8 mouse cellular contexts compared by ENCODE assay signal in genomic region chr1:176223196-176223595, GRCm38 (mm10). TPM values are rescaled to one million over a fixed set of nuclear protein-coding genes. Genes with fewer than 3 reads are reported as not detected.
A peak's percentile ranks its signal among the peaks of the same experiment; 100 is the strongest.
DNase-seq lines count a peak whose midpoint lies in the region; ATAC-seq and TF ChIP-seq lines count a peak whose summit lies in the region.

No protein-coding gene starts in this region.

- H3K27ac ChIP-seq in intestine, embryonic 14.5 days (ENCODE audit: low read depth) = no peak overlapping the region
- no peak overlapping the region for H3K27ac ChIP-seq in left cerebral cortex, adult 2 months
- H3K27ac ChIP-seq in midbrain, embryonic 11.5 days (ENCODE audit: low read depth, low read length) = no peak overlapping the region
- no peak overlapping the region for H3K27ac ChIP-seq in small intestine, adult 2 months (ENCODE audit: insufficient read depth, low read depth, low read length)

- H3K9ac ChIP-seq in intestine, embryonic 14.5 days (ENCODE audit: low read length) = no peak overlapping the region
- no peak overlapping the region for H3K9ac ChIP-seq in midbrain, embryonic 11.5 days (ENCODE audit: low read length)

- no peak for ATAC-seq in CD4-positive, CD25-positive, alpha-beta regulatory T cell, adult 4 months
- no peak for ATAC-seq in intestine, embryonic 14.5 days (replicated peaks; ENCODE audit: low FRiP score, low TSS enrichment, low read depth)
- ATAC-seq in midbrain, embryonic 11.5 days (ENCODE audit: low FRiP score) = peak; percentile 83

- no peak for TF ChIP-seq POLR2A in small intestine, adult 2 months (IDR thresholded peaks at IDR 0.05; ENCODE audit: low read depth, low read length)

- peak; percentile 90 for TF ChIP-seq CTCF in left cerebral cortex, adult 2 months (IDR thresholded peaks at IDR 0.05)
- peak; percentile 63; the same call in 1 of the 2 replicates for TF ChIP-seq CTCF in small intestine, adult 2 months (IDR thresholded peaks at IDR 0.05; ENCODE audit: extremely low read depth, insufficient read length, insufficient replicate concordance, low read depth, low read length)

- 7% methylated on average over 12 of the region's 12 CpGs for WGBS in intestine, embryonic 14.5 days
- WGBS in midbrain, embryonic 11.5 days = 4% methylated on average over 12 of the region's 12 CpGs
- 8% methylated on average over 12 of the region's 12 CpGs for WGBS in small intestine, adult 2 months

- no peaks in the 10 kb centered on the region for H3K9me3 ChIP-seq in intestine, embryonic 14.5 days (ENCODE audit: control insufficient read depth, low read length)
- H3K9me3 ChIP-seq in midbrain, embryonic 11.5 days (ENCODE audit: control insufficient read depth, low read length) = no peaks in the 10 kb centered on the region

- intact Hi-C loops in left cerebral cortex, adult 2 months (cut with DNase I) = loop anchor here (1.0 to 10.0 kb wide), 3 partner anchors 286 to 642 kb away; no protein-coding TSS in a partner anchor

- no peak overlapping the region for H3K4me3 ChIP-seq in intestine, embryonic 14.5 days (ENCODE audit: low read depth, low read length)
- peak overlapping the region; percentile 36 for H3K4me3 ChIP-seq in left cerebral cortex, adult 2 months
- no peak overlapping the region for H3K4me3 ChIP-seq in midbrain, embryonic 11.5 days (ENCODE audit: low read depth, low read length)
- H3K4me3 ChIP-seq in small intestine, adult 2 months (ENCODE audit: low read depth, low read length) = no peak overlapping the region

- H3K36me3 ChIP-seq in intestine, embryonic 14.5 days (ENCODE audit: control insufficient read depth, insufficient read depth, low read length) = no peaks in the 10 kb centered on the region
- H3K36me3 ChIP-seq in midbrain, embryonic 11.5 days (ENCODE audit: control insufficient read depth, insufficient read depth, low read length) = no peaks in the 10 kb centered on the region
- no peaks in the 10 kb centered on the region for H3K36me3 ChIP-seq in small intestine, adult 2 months (ENCODE audit: control insufficient read depth, insufficient read depth, low read length)

- peak; percentile 1 for DNase-seq in CD4-positive, CD25-positive, alpha-beta regulatory T cell, adult 2 months (ENCODE audit: low read depth, low spot score)
- peak; percentile 92 to 95 for DNase-seq in cerebellum, postnatal 10 days
- DNase-seq in frontal cortex, postnatal 36 days (ENCODE audit: low spot score in 2 of 2) = peak; percentile 75 to 79
- peak; percentile 78 for DNase-seq in intestine, embryonic 14.5 days (ENCODE audit: low spot score)
- DNase-seq in left cerebral cortex, adult 2 months (ENCODE audit: extremely low spot score in 1 of 2, low spot score in 2 of 2) = peak; percentile 76 to 83
- DNase-seq in midbrain, embryonic 11.5 days (ENCODE audit: low spot score, missing footprints) = peak; percentile 98

- no peaks in the 10 kb centered on the region for H3K4me1 ChIP-seq in intestine, embryonic 14.5 days (replicated peaks; ENCODE audit: control insufficient read depth, insufficient read depth, low read length)
- no peaks in the 10 kb centered on the region for H3K4me1 ChIP-seq in midbrain, embryonic 11.5 days (ENCODE audit: control insufficient read depth, insufficient read depth, low read length)
- H3K4me1 ChIP-seq in small intestine, adult 2 months (ENCODE audit: control insufficient read depth, insufficient read depth, insufficient read length, low read length) = no peaks in the 10 kb centered on the region

- H3K27me3 ChIP-seq in intestine, embryonic 14.5 days (replicated peaks; ENCODE audit: control insufficient read depth, insufficient read depth, low read length) = no peaks in the 10 kb centered on the region
- no peaks in the 10 kb centered on the region for H3K27me3 ChIP-seq in midbrain, embryonic 11.5 days (ENCODE audit: control insufficient read depth, insufficient read depth, low read length)
- no peaks in the 10 kb centered on the region for H3K27me3 ChIP-seq in small intestine, adult 2 months (ENCODE audit: control insufficient read depth, insufficient read depth, low read length)

- no peak overlapping the region for H3K4me2 ChIP-seq in intestine, embryonic 14.5 days (ENCODE audit: low read length)
- no peak overlapping the region for H3K4me2 ChIP-seq in midbrain, embryonic 11.5 days

RNA-seq across cellular contexts. Expression of gene Pld5, which starts 51.9 kb away (rescaled TPM):
- not detected for polyA plus RNA-seq in CD4-positive, CD25-positive, alpha-beta regulatory T cell, adult 4 months (2017; shearing (Covaris generic))
- 0.58 and 0.70 TPM in 2 replicates for polyA plus RNA-seq in intestine, embryonic 14.5 days (2014; fragmentation: Nextera tagmentation; extraction: Ambion mirVana)
- total RNA-seq in left cerebral cortex, adult 2 months (2021) = 10 to 100 TPM in 1 of 2 experiments, 1 to 10 TPM in 1; 10.0 to 11.2 TPM
- polyA plus RNA-seq in midbrain, embryonic 11.5 days (2014; fragmentation: Nextera tagmentation; extraction: Ambion mirVana) = 0.75 and 1.2 TPM in 2 replicates
- 0.04 and 0.11 TPM in 2 replicates for polyA plus RNA-seq in small intestine, adult 2 months (2012; rRNA removed)

Comparison
In these comparisons a context has a peak if more than half of its experiments do, and no peak if none do; other contexts are left out.
1. DNase-seq: peak in every context shown above with its lines; median percentile 98 in midbrain, embryonic 11.5 days; 94 in cerebellum, postnatal 10 days; 80 in left cerebral cortex, adult 2 months; 78 in intestine, embryonic 14.5 days; 77 in frontal cortex, postnatal 36 days; 1 in CD4-positive, CD25-positive, alpha-beta regulatory T cell, adult 2 months.